Mouse (Mus musculus): ENCODE results near the gene Fbn1. TPM values are rescaled to one million over a fixed set of nuclear protein-coding genes. Genes with fewer than 3 reads are reported as not detected.

The Fbn1 gene
- polyA plus RNA-seq, 1 experiment from 2014 or later, result 17.2 TPM

DNA sequence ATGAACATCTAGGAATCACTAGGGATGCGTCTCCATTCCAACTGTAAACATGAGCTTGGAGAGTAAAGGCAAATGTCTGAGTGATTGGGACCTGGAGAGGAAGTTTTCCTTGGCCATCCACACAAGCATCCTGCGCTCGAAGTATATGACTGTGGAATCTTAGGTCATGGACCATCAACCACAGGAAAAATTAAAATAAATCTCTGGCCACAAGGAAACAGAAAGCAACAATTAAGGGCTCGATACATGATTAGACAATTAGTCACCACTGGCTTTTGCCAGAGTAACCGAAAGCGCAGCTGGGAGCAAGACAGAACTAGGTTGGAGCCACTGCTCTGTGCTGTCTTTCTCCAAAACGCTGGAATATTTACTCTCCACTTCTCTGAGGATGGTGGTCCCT is 32.8 kb upstream of the Fbn1 start:
- Histone ChIP-seq H3K9me3 (ENCODE audit: control insufficient read depth, low read length) (no peaks in the 10 kb centered on the region), H3K27me3 (ENCODE audit: control insufficient read depth, insufficient read depth, low read length) (no peaks in the 10 kb centered on the region), H3K4me3 (ENCODE audit: low read depth, low read length) (no peak overlapping the region), H3K4me2 (replicated peaks; ENCODE audit: low read depth) (no peak overlapping the region), H3K9ac (ENCODE audit: low read length) (no peak overlapping the region), H3K4me1 (replicated peaks; ENCODE audit: control insufficient read depth, insufficient read depth) (no peaks in the 10 kb centered on the region), H3K36me3 (ENCODE audit: control insufficient read depth, insufficient read depth, low read length) (no peaks in the 10 kb centered on the region), H3K27ac (replicated peaks) (no peak overlapping the region)
- DNase-seq (ENCODE audit: low spot score) (no peak), ATAC-seq (ENCODE audit: low FRiP score, low TSS enrichment) (no peak)
- WGBS, result 56% methylated on average over 7 of the region's 7 CpGs
- no peak for TF ChIP-seq EP300 (optimal IDR thresholded peaks at IDR 0.05)
- TF ChIP-seq CTCF (IDR thresholded peaks at IDR 0.05; ENCODE audit: low read depth), result no peak

DNA sequence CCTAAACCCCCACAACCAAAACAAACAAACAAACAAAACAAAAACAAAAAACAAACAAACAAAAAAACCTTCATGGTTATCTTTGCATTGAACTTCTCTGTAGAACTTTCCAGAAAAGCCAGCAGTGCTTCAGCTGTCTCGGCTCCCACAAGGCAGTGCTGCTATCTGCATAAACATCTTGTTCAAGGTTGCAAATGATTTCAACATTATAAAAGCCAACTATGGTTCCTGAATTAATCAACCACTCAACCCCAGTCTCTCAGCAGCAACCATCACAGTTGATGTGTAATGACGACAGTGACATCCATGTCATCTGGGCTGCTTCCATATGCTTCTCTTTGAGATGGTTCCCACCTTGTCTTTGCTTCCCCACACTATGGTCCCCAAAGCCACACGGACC is 31.8 kb upstream of the Fbn1 start:
- TF ChIP-seq CTCF (IDR thresholded peaks at IDR 0.05; ENCODE audit: low read depth), result no peak
- no peak for TF ChIP-seq EP300 (optimal IDR thresholded peaks at IDR 0.05)
- ATAC-seq (ENCODE audit: low FRiP score, low TSS enrichment), result no peak
- 85% methylated on average over 3 of the region's 3 CpGs for WGBS

DNA sequence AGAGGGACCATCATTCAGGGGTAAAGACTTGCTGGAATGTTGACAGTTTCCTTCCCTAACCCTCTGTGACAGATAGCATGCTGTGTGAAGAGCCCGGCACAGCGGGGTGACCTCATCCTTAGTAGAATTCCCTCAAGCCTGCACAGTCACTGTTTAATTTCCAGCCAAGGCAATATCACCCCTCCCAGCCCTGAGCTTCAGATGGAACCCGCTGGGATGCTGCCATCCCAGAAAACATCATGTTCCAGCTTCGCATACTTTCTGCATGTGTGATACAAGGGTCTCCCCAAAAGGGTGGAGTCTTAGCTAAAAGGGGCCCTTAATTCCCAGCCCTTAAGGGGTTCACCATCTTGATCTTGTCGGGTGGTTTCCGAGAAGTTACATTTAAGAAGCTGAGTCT is 22.9 kb upstream of the Fbn1 start:
- H3K4me2 ChIP-seq (replicated peaks; ENCODE audit: low read depth), result no peak overlapping the region
- no peaks in the 10 kb centered on the region for H3K36me3 ChIP-seq (ENCODE audit: control insufficient read depth, insufficient read depth, low read length)
- H3K4me3 ChIP-seq (ENCODE audit: low read depth, low read length), result no peak overlapping the region
- H3K27me3 ChIP-seq (ENCODE audit: control insufficient read depth, insufficient read depth, low read length), result no peaks in the 10 kb centered on the region
- WGBS, result 48% methylated on average over 6 of the region's 6 CpGs
- H3K27ac ChIP-seq (replicated peaks), result peak overlapping the region; percentile 35; the same call in 1 of the 2 replicates
- H3K4me1 ChIP-seq (replicated peaks; ENCODE audit: control insufficient read depth, insufficient read depth), result no peaks in the 10 kb centered on the region
- TF ChIP-seq EP300 (optimal IDR thresholded peaks at IDR 0.05) (no peak), CTCF (IDR thresholded peaks at IDR 0.05; ENCODE audit: low read depth) (no peak)
- peak; percentile 88 for ATAC-seq (ENCODE audit: low FRiP score, low TSS enrichment)
- no peak overlapping the region for H3K9ac ChIP-seq (ENCODE audit: low read length)
- no peaks in the 10 kb centered on the region for H3K9me3 ChIP-seq (ENCODE audit: control insufficient read depth, low read length)
- DNase-seq (ENCODE audit: low spot score), result peak; percentile 19

More for the DNA sequence above, 31.8 kb upstream of the Fbn1 start:
- Histone ChIP-seq H3K9me3 (ENCODE audit: control insufficient read depth, low read length) (no peaks in the 10 kb centered on the region), H3K27ac (replicated peaks) (no peak overlapping the region), H3K4me1 (replicated peaks; ENCODE audit: control insufficient read depth, insufficient read depth) (no peaks in the 10 kb centered on the region), H3K9ac (ENCODE audit: low read length) (no peak overlapping the region), H3K27me3 (ENCODE audit: control insufficient read depth, insufficient read depth, low read length) (no peaks in the 10 kb centered on the region), H3K4me3 (ENCODE audit: low read depth, low read length) (no peak overlapping the region), H3K4me2 (replicated peaks; ENCODE audit: low read depth) (no peak overlapping the region), H3K36me3 (ENCODE audit: control insufficient read depth, insufficient read depth, low read length) (no peaks in the 10 kb centered on the region)
- no peak for DNase-seq (ENCODE audit: low spot score)

DNA sequence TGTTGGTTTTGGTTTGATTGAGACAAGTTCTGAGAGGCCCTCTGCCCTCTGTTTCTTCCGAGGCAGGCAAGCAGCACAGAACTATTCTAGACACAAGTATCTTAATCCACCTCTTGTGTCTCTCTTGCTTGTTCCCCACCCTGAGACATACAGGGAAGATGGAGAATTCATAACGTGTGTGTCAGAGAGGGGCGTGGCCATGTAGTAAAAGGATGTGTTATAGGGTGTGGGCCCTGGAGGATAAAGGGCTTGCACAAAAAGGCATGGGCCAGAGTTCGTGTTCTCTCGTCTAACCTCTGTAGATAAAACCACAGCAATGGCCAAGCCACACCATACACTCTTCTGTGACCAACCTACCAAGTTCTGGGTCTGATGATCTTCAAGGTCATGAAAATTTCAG is 18.8 kb upstream of the Fbn1 start:
- H3K36me3 ChIP-seq (ENCODE audit: control insufficient read depth, insufficient read depth, low read length), result no peaks in the 10 kb centered on the region
- no peak overlapping the region for H3K4me3 ChIP-seq (ENCODE audit: low read depth, low read length)
- H3K9me3 ChIP-seq (ENCODE audit: control insufficient read depth, low read length), result no peaks in the 10 kb centered on the region
- no peak overlapping the region for H3K27ac ChIP-seq (replicated peaks)
- DNase-seq (ENCODE audit: low spot score) (no peak), ATAC-seq (ENCODE audit: low FRiP score, low TSS enrichment) (no peak)
- WGBS, result 61% methylated on average over 5 of the region's 5 CpGs
- H3K4me2 ChIP-seq (replicated peaks; ENCODE audit: low read depth), result no peak overlapping the region
- no peak overlapping the region for H3K9ac ChIP-seq (ENCODE audit: low read length)
- no peaks in the 10 kb centered on the region for H3K4me1 ChIP-seq (replicated peaks; ENCODE audit: control insufficient read depth, insufficient read depth)
- H3K27me3 ChIP-seq (ENCODE audit: control insufficient read depth, insufficient read depth, low read length), result no peaks in the 10 kb centered on the region
- TF ChIP-seq EP300 (optimal IDR thresholded peaks at IDR 0.05) (no peak), CTCF (IDR thresholded peaks at IDR 0.05; ENCODE audit: low read depth) (no peak)

DNA sequence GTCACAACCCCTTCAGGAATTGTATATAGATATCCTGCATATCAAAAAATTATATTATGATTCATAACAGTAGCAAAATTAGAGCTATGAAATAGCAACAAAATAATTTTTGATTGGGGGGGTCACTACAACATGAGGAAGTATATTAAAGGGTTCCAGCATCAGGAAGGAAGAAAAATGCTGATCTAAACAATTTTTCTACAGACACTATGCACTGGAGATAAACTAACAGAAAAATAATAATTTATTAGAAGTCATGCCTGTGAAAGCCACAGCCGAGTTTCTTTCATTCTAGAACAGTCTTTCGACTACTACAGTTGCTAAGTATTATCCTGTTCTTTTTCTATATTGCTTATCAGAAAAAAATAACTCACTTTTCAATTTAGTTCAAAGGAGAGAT is 17.7 kb upstream of the Fbn1 start:
- DNase-seq (ENCODE audit: low spot score) (no peak), ATAC-seq (ENCODE audit: low FRiP score, low TSS enrichment) (no peak)
- TF ChIP-seq EP300 (optimal IDR thresholded peaks at IDR 0.05), result no peak
- H3K9me3 ChIP-seq (ENCODE audit: control insufficient read depth, low read length), result no peaks in the 10 kb centered on the region
- H3K27me3 ChIP-seq (ENCODE audit: control insufficient read depth, insufficient read depth, low read length), result no peaks in the 10 kb centered on the region
- H3K4me2 ChIP-seq (replicated peaks; ENCODE audit: low read depth), result no peak overlapping the region
- H3K36me3 ChIP-seq (ENCODE audit: control insufficient read depth, insufficient read depth, low read length), result no peaks in the 10 kb centered on the region
- H3K27ac ChIP-seq (replicated peaks), result no peak overlapping the region
- WGBS, result 80% methylated on average over 2 of the region's 2 CpGs
- H3K4me3 ChIP-seq (ENCODE audit: low read depth, low read length), result no peak overlapping the region
- no peak overlapping the region for H3K9ac ChIP-seq (ENCODE audit: low read length)
- H3K4me1 ChIP-seq (replicated peaks; ENCODE audit: control insufficient read depth, insufficient read depth), result no peaks in the 10 kb centered on the region

DNA sequence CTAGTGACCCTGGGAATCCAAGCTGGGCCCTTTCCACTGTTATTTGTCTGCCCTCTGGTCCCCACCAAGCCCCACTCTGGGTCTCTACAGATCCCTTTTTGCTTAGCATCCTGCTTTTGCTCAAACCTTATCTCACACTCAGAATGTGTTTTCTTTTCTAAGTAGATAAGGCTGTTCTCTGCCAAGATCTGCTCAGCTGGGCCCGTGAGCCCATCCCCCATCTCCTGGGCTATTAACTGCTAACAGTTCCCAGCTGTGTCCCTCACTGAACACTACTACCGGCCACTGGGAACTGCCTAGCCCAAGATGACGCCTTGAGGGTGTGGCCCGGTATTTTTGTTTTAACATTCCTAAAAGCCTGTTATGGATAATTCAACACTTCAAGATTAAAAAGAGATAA is 8.8 kb upstream of the Fbn1 start:
- no peaks in the 10 kb centered on the region for H3K27me3 ChIP-seq (ENCODE audit: control insufficient read depth, insufficient read depth, low read length)
- no peak overlapping the region for H3K27ac ChIP-seq (replicated peaks)
- H3K4me1 ChIP-seq (replicated peaks; ENCODE audit: control insufficient read depth, insufficient read depth), result no peaks in the 10 kb centered on the region
- DNase-seq (ENCODE audit: low spot score) (no peak), ATAC-seq (ENCODE audit: low FRiP score, low TSS enrichment) (no peak)
- TF ChIP-seq EP300 (optimal IDR thresholded peaks at IDR 0.05) (no peak), CTCF (IDR thresholded peaks at IDR 0.05; ENCODE audit: low read depth) (no peak)
- no peak overlapping the region for H3K4me3 ChIP-seq (ENCODE audit: low read depth, low read length)
- no peaks in the 10 kb centered on the region for H3K36me3 ChIP-seq (ENCODE audit: control insufficient read depth, insufficient read depth, low read length)
- H3K4me2 ChIP-seq (replicated peaks; ENCODE audit: low read depth), result no peak overlapping the region
- 13% methylated on average over 4 of the region's 4 CpGs for WGBS
- H3K9me3 ChIP-seq (ENCODE audit: control insufficient read depth, low read length), result no peaks in the 10 kb centered on the region
- H3K9ac ChIP-seq (ENCODE audit: low read length), result no peak overlapping the region

All from stomach, postnatal 0 days (tissue).